Mouse (Mus musculus) intestine, embryonic 16.5 days (tissue): Measurements from ENCODE around the gene Gcnt4. TPM values are rescaled to one million over a fixed set of nuclear protein-coding genes. Genes with fewer than 3 reads are reported as not detected.
A peak's percentile ranks its signal among the peaks of the same experiment; 100 is the strongest.

Experiments
- ATAC-seq: fragments of 200-750 bp; cut with Nextera tagmentation; 2 replicates; pipeline ENCODE4 v1.8.0; 2017; ENCODE audit warnings: moderate TSS enrichment, moderate library complexity
- H3K27ac ChIP-seq: fragments of 300-500 bp; sonication (generic); 2 replicates; pipeline ENCODE4 v1.5.1; 2014; ENCODE audit warnings: mild to moderate bottlenecking, low read length
- H3K27me3 ChIP-seq: fragments of 300-500 bp; sonication (generic); replicated peaks from 2 replicates; pipeline ENCODE4 v1.6.1; 2014; ENCODE audit warnings: low read length, control low read depth, mixed read lengths; ENCODE audit not compliant: control insufficient read depth, insufficient read depth
- H3K36me3 ChIP-seq: fragments of 300-500 bp; sonication (generic); 2 replicates; pipeline ENCODE4 v1.6.1; 2014; ENCODE audit warnings: low read length, control low read depth; ENCODE audit not compliant: control insufficient read depth, insufficient read depth
- H3K4me1 ChIP-seq: fragments of 300-500 bp; sonication (generic); 2 replicates; pipeline ENCODE4 v1.6.1; 2014; ENCODE audit warnings: low read length, control low read depth, mixed read lengths; ENCODE audit not compliant: control insufficient read depth, insufficient read depth
- H3K4me2 ChIP-seq: fragments of 300-500 bp; sonication (generic); 2 replicates; pipeline ENCODE4 v1.6.1; 2014; ENCODE audit warnings: low read depth, low read length, control low read depth
- H3K4me3 ChIP-seq: fragments of 300-500 bp; sonication (generic); 2 replicates; pipeline ENCODE4 v1.5.1; 2014; ENCODE audit warnings: mild to moderate bottlenecking, low read length
- H3K9ac ChIP-seq: fragments of 300-500 bp; sonication (generic); 2 replicates; pipeline ENCODE4 v1.6.1; 2014; ENCODE audit warnings: low read depth, low read length
- H3K9me3 ChIP-seq: fragments of 300-500 bp; sonication (generic); 2 replicates; pipeline ENCODE4 v1.6.1; 2016; ENCODE audit warnings: low read length, control low read depth; ENCODE audit not compliant: control insufficient read depth
- WGBS: fragments of 180-500 bp; shearing (Covaris S2); extraction: QIAGEN DNeasy Blood & Tissue Kit; methylation state at CpG from one replicate; pipeline ENCODE4 v1.1.7; 2014; 5-methylcytosine and 5-hydroxymethylcytosine counted together
- polyA plus RNA-seq: library from polyadenylated mRNA; unstranded; fragments of >200 nt; fragmentation: Nextera tagmentation; extraction: Ambion mirVana; gene quantifications from 2 replicates; pipeline ENCODE4 v1.2.1, GENCODE M21; 2015

The Gcnt4 gene
- polyA plus RNA-seq, 1 experiment from 2014 or later = 5.9 TPM

DNA sequence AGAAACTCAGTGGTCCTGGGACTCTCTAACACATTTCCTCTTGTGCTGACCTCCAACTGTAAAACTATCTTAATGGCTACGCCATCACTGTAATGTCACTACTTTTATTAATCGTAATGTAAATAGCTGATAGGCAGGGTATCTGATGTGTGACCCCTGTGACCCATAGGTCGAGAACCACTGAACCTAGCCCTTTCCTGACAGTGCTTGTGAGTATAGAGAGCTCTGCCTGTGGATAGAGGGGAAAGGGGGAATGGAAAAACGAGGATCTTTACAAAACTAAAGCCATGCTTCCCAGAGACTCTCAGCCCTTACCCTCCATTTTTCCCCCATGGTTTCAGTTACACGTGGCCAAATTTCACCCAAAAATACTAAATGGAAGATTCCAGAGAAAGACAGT lies 60.2 kb downstream of the Gcnt4 start:
- ATAC-seq = no peak
- no peak overlapping the region for H3K4me2 ChIP-seq
- 78% methylated on average over 5 of the region's 5 CpGs for WGBS
- H3K36me3 ChIP-seq = no peaks in the 10 kb centered on the region
- H3K4me1 ChIP-seq = peaks cover 5% of the 10 kb centered on the region
- H3K27me3 ChIP-seq = no peaks in the 10 kb centered on the region
- no peaks in the 10 kb centered on the region for H3K9me3 ChIP-seq
- H3K27ac ChIP-seq = no peak overlapping the region
- H3K9ac ChIP-seq = no peak overlapping the region
- H3K4me3 ChIP-seq = no peak overlapping the region

DNA sequence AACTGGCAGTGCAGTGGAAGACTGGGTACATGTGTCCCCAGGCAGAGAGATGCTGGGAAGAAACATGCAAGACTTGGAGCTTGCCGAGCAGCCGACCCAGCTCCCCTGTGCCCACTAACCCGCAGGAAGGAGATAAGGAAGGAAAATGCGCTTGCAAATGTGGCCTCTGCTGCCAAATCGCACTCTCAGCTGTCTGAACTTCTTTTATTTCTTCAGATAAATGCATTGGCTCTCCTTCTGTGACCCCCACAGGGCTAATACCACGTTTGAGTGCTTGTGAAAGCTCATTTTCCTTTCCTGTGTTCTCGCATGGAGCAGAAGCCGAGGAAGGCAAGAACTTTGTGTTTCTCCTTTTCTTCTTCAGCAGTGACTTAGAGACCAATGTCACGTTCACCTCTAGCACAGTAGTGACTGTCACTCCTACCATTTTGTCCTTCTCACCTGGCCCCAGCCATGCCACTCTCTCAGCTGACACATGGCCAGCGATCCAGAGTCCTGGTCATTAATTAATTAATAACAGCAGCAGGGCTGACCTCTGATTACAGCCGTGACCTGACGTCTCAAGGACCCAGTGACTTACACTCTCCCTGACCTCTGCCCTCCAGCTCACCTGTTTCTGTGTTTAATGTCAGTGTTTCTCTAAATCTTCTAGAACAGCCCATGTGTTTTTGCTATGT lies 61.2 kb downstream of the Gcnt4 start:
- Histone ChIP-seq H3K9ac (no peak overlapping the region), H3K4me1 (peaks cover 6% of the 10 kb centered on the region), H3K4me3 (no peak overlapping the region), H3K9me3 (no peaks in the 10 kb centered on the region), H3K36me3 (no peaks in the 10 kb centered on the region), H3K27ac (no peak overlapping the region), H3K27me3 (no peaks in the 10 kb centered on the region), H3K4me2 (no peak overlapping the region)
- 52% methylated on average over 12 of the region's 12 CpGs for WGBS
- no peak for ATAC-seq

DNA sequence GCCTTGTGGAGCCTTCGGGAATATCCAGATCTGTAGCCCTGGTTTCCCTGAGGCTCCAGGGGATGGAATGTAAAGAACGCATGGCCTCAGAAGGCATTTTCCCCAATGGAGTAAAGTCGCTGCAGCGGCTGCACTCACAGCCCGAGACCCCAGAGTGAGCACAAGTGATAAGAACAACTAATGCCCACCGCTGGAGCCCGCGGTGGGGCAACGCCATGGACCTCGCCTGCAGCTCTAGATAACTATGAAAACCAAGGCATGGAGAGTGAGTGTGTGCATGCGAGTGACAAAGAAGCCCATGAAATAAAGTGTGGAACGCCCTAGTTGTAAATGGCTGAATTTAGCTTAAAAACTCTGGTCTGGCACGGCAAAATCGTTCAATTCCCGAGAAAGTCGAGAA lies 64.6 kb downstream of the Gcnt4 start:
- Histone ChIP-seq H3K4me3 (no peak overlapping the region), H3K36me3 (no peaks in the 10 kb centered on the region), H3K4me2 (no peak overlapping the region), H3K27ac (no peak overlapping the region), H3K4me1 (peaks cover 3% of the 10 kb centered on the region; the same call in 1 of the 2 replicates), H3K9ac (no peak overlapping the region), H3K27me3 (no peaks in the 10 kb centered on the region), H3K9me3 (no peaks in the 10 kb centered on the region)
- ATAC-seq = no peak
- 92% methylated on average over 16 of the region's 16 CpGs for WGBS

DNA sequence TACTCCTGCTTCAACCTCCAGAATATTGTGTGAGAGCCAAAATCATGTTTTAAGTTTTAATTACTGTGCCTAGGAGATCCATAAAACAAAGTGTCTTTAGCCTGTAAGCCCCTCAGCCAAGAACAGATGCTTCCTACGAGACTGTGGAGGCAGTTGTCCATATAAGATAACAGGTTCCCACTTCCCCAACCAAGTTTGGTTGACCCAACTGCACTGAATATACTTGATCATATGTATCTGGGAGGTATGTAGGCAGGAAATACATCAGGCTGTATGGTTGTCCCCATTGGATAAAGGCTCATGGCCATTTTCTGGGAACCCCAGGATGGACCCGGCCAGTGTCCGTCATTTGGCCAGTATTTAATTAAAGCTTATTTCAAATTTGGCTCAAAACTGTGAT lies 65.6 kb downstream of the Gcnt4 start:
- H3K36me3 ChIP-seq = no peaks in the 10 kb centered on the region
- ATAC-seq = no peak
- H3K9me3 ChIP-seq = no peaks in the 10 kb centered on the region
- no peaks in the 10 kb centered on the region for H3K27me3 ChIP-seq
- H3K4me2 ChIP-seq = no peak overlapping the region
- no peak overlapping the region for H3K9ac ChIP-seq
- H3K4me1 ChIP-seq = peaks cover 3% of the 10 kb centered on the region; the same call in 1 of the 2 replicates
- no peak overlapping the region for H3K27ac ChIP-seq
- 88% methylated on average over 3 of the region's 3 CpGs for WGBS
- H3K4me3 ChIP-seq = no peak overlapping the region

DNA sequence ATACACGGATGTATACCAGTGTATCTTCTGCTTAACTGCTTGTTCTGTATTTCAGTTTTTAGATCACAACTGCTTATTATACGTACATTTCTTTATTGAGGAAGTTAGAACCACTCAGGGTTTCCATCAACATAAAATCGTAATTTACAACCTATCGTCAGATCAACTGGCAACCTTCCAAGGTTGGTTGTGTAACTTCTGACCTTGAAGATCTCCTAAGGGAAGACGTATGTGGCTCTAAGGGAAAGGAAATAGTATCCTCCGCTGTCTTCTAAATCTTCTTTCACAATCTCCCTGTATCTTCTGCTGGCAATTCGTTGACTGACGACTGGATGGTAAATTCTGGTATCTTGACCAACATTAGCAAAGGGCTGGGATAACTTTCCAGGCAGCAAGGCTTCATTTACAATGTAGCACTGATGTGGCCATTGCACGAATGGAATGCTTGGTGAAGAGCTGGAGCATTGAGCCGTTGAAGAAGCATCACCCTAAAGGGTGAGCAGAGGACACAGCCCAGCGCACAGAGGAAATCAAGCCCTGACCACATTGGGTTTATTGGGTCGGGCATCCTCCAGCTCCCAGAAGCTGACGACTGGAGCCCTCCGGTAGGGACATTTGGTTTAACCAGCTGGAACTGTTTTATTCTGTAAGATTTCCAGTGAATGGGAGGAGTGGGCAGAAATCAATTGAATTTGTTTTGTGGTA lies 66.2 kb downstream of the Gcnt4 start:
- Histone ChIP-seq H3K9me3 (no peaks in the 10 kb centered on the region), H3K27me3 (no peaks in the 10 kb centered on the region), H3K36me3 (no peaks in the 10 kb centered on the region), H3K9ac (no peak overlapping the region), H3K4me1 (peaks cover 3% of the 10 kb centered on the region; the same call in 1 of the 2 replicates), H3K27ac (no peak overlapping the region), H3K4me2 (no peak overlapping the region), H3K4me3 (no peak overlapping the region)
- peak; percentile 58 for ATAC-seq
- 70% methylated on average over 14 of the region's 14 CpGs for WGBS

DNA sequence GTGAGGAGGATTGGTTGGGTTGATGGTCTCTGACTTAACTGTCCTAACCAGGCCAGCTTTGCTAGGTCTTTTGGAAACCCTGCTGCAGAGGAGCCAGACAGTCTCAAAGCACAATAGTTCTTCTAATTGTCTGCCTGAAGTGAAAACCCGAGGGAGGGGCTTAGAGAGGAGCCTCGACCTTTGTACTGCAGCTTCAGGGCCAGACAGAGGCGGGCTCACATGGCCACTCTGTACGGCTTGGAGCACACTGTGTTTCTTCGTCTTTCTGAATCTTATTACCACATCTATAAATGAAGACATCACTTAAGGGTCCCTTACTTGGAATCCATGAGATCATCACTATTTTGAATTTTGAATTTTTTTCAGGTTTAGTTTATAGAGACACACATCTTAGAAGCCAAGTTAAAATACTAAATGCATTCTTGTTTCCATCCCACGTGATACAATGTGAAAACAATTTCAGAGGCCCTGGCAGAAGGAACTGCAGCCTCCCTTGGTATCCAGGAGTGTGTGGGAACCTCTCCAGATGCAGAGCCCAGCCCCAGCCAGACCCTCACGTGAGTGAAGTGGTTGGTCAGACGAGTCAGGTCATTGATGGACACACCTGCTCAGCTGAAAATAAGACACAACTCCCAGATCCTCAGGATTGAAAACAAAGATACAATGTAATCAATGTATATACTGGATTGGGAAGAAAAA lies 69.0 kb downstream of the Gcnt4 start:
- peak; percentile 87 for ATAC-seq
- H3K4me3 ChIP-seq = no peak overlapping the region
- H3K9ac ChIP-seq = no peak overlapping the region
- 27% methylated on average over 8 of the region's 8 CpGs for WGBS
- H3K27ac ChIP-seq = no peak overlapping the region
- no peaks in the 10 kb centered on the region for H3K9me3 ChIP-seq
- H3K4me1 ChIP-seq = peaks cover 3% of the 10 kb centered on the region; the same call in 1 of the 2 replicates
- no peak overlapping the region for H3K4me2 ChIP-seq
- no peaks in the 10 kb centered on the region for H3K36me3 ChIP-seq
- H3K27me3 ChIP-seq = no peaks in the 10 kb centered on the region

DNA sequence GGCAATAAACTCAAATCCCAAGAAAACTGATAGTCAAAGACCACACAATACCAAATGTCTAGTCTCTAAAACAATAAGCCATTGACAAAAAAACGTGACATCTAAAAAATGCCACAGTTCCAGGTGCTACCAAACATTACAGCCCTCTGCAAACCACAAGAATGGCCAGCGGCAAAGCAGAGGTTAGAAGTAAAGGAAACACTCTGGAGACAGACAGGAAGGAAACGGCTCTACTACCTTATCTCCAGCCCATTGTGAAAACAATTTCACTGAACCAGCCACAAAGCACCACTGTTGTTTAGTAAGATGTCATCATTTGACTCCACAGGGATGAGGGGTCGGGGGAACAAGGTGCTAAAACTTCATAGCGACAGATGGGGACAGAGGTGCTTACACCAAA lies 70.8 kb downstream of the Gcnt4 start:
- H3K9ac ChIP-seq = no peak overlapping the region
- no peak overlapping the region for H3K4me3 ChIP-seq
- H3K36me3 ChIP-seq = no peaks in the 10 kb centered on the region
- peaks cover 3% of the 10 kb centered on the region; the same call in 1 of the 2 replicates for H3K4me1 ChIP-seq
- H3K27me3 ChIP-seq = no peaks in the 10 kb centered on the region
- no peaks in the 10 kb centered on the region for H3K9me3 ChIP-seq
- no peak for ATAC-seq
- 69% methylated on average over 5 of the region's 5 CpGs for WGBS
- no peak overlapping the region for H3K27ac ChIP-seq
- no peak overlapping the region for H3K4me2 ChIP-seq

DNA sequence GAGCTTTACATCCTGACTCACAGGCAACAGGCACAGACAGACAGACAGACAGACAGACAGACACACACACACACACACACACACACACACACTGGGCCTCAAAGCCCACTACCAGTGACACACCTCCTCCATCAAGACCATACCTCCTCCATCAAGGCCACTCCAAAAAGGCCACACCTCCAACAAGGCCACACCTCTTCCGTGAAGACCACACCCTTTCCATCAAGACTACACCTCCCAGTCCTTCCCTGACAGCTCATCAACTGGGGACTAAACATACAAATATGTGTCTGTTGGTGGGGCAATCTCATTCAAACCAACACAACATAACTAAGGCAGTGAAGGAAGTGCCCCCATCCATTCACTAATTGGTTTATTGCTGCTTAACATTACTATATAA lies 72.6 kb downstream of the Gcnt4 start:
- Histone ChIP-seq H3K27ac (no peak overlapping the region), H3K4me1 (no peaks in the 10 kb centered on the region), H3K9ac (no peak overlapping the region), H3K36me3 (no peaks in the 10 kb centered on the region), H3K4me2 (no peak overlapping the region), H3K9me3 (no peaks in the 10 kb centered on the region), H3K4me3 (no peak overlapping the region), H3K27me3 (no peaks in the 10 kb centered on the region)
- WGBS = 69% methylated on average over 1 of the region's 1 CpGs
- no peak for ATAC-seq
